Mouse (Mus musculus) limb, embryonic 14.5 days (tissue): ENCODE results near the gene Cpsf4. TPM values are rescaled to one million over a fixed set of nuclear protein-coding genes. Genes with fewer than 3 reads are reported as not detected.
"Not testable (repeated sequence)": the region's sequence is repeated elsewhere in the genome, so short reads cannot be mapped to it uniquely, and the experiment has no call there.

Experiments
- ATAC-seq: fragments of 200-750 bp; cut with Nextera tagmentation; 2 replicates; pipeline ENCODE4 v1.8.0; 2017; ENCODE audit warnings: low read depth, moderate number of reproducible peaks, moderate TSS enrichment; ENCODE audit not compliant: low FRiP score
- DNase-seq: peaks from one replicate; pipeline ENCODE4 v3.0.0-alpha.2; 2015; ENCODE audit warnings: low spot score
- H3K27ac ChIP-seq: fragments of 300-500 bp; sonication (generic); replicated peaks from 2 replicates; pipeline ENCODE4 v1.5.1; 2014; ENCODE audit warnings: low read depth, mild to moderate bottlenecking, low read length, moderate library complexity, mixed read lengths
- H3K27me3 ChIP-seq: fragments of 300-500 bp; sonication (generic); 2 replicates; pipeline ENCODE4 v1.6.1; 2014; ENCODE audit warnings: low read length, mixed read lengths; ENCODE audit not compliant: control insufficient read depth, insufficient read depth
- H3K36me3 ChIP-seq: fragments of 300-500 bp; sonication (generic); 2 replicates; pipeline ENCODE4 v1.6.1; 2014; ENCODE audit warnings: mild to moderate bottlenecking, low read length, moderate library complexity, mixed read lengths; ENCODE audit not compliant: control insufficient read depth, insufficient read depth
- H3K4me1 ChIP-seq: fragments of 300-500 bp; sonication (generic); 2 replicates; pipeline ENCODE4 v1.6.1; 2014; ENCODE audit warnings: antibody characterized with exemption, low read length, mixed read lengths; ENCODE audit not compliant: control insufficient read depth, insufficient read depth
- H3K4me2 ChIP-seq: fragments of 300-500 bp; sonication (generic); replicated peaks from 2 replicates; pipeline ENCODE4 v1.6.1; 2014; ENCODE audit warnings: low read depth, mild to moderate bottlenecking, low read length, moderate library complexity; ENCODE audit not compliant: severe bottlenecking
- H3K4me3 ChIP-seq: fragments of 300-500 bp; sonication (generic); replicated peaks from 2 replicates; pipeline ENCODE4 v1.5.1; 2014; ENCODE audit warnings: low read length
- H3K9ac ChIP-seq: fragments of 300-500 bp; sonication (generic); 2 replicates; pipeline ENCODE4 v1.6.1; 2014; ENCODE audit warnings: mild to moderate bottlenecking, low read depth, low read length, moderate library complexity; ENCODE audit not compliant: severe bottlenecking
- H3K9me3 ChIP-seq: fragments of 300-500 bp; sonication (generic); 2 replicates; pipeline ENCODE4 v1.6.1; 2016; ENCODE audit warnings: low read length; ENCODE audit not compliant: control insufficient read depth
- POLR2A ChIP-seq: fragments of 200-500 bp; IDR thresholded peaks from 2 replicates; pipeline ENCODE4 v1.8.0; 2012; ENCODE audit warnings: inconsistent platforms, mild to moderate bottlenecking, moderate library complexity, borderline replicate concordance; ENCODE audit not compliant: insufficient read depth, insufficient read length; ENCODE audit errors: extremely low read depth
- WGBS: fragments of 180-500 bp; shearing (Covaris S2); extraction: QIAGEN DNeasy Blood & Tissue Kit; methylation state at CpG from one replicate; pipeline ENCODE4 v1.1.7; 2014; 5-methylcytosine and 5-hydroxymethylcytosine counted together
- polyA plus RNA-seq, 2 experiments: library from polyadenylated mRNA; depleted of rRNA in 1 of 2; stranded (reverse) in 1 of 2; unstranded in 1 of 2; fragments of >200 nt; fragmentation: Nextera tagmentation in 1 of 2; extraction: Ambion mirVana in 1 of 2; gene quantifications; 2 replicates each; pipeline versions ENCODE4 v1.2.1 to v1.2.3; 2012 to 2014

The Cpsf4 gene
- polyA plus RNA-seq, 2 experiments, result 25.2 to 56.7 TPM

DNA sequence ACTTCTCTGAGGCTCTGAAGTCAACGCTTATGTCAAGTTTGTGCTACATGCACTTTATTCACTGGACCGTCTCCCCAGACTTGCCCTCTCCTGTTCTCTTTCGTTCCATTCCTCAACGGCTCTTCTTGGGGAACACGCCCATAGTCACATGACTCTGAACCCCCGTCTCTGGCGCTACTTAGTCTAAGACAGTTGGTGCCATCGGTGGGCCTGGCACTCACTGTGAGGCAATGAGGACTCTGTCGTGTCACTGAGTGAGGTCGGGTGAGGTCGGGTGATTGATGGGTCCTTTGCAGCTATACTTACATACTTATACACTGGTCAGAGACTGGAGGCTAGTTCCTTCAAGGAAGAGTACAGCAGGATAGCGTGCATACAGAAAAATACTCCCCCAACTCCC, 56.4 kb downstream of the Cpsf4 start:
- TF ChIP-seq POLR2A, result no peak
- no peak overlapping the region for H3K27ac ChIP-seq
- no peak overlapping the region for H3K4me2 ChIP-seq
- WGBS, result 86% methylated on average over 12 of the region's 12 CpGs
- H3K4me1 ChIP-seq, result no peaks in the 10 kb centered on the region
- no peaks in the 10 kb centered on the region for H3K27me3 ChIP-seq
- H3K4me3 ChIP-seq, result no peak overlapping the region
- ATAC-seq (0 out of 2 replicates have a peak, but pooled peaks have one; percentile 15), DNase-seq (no peak)
- peaks cover 33% of the 10 kb centered on the region for H3K36me3 ChIP-seq
- H3K9me3 ChIP-seq, result no peaks in the 10 kb centered on the region
- no peak overlapping the region for H3K9ac ChIP-seq

- H3K9me3 ChIP-seq, result no peaks in the 10 kb centered on the region
- H3K4me3 ChIP-seq, result no peak overlapping the region
- DNase-seq (no peak), ATAC-seq (no peak)
- 64% methylated on average over 2 of the region's 2 CpGs for WGBS
- no peak overlapping the region for H3K4me2 ChIP-seq
- no peak overlapping the region for H3K27ac ChIP-seq
- no peak overlapping the region for H3K9ac ChIP-seq
- peaks cover 3% of the 10 kb centered on the region for H3K4me1 ChIP-seq
- no peak for TF ChIP-seq POLR2A
- H3K36me3 ChIP-seq, result peaks cover 5% of the 10 kb centered on the region; the same call in 1 of the 2 replicates
- H3K27me3 ChIP-seq, result no peaks in the 10 kb centered on the region
Measured at GRCm38 (mm10) chr5:145226453-145226852, 59.4 kb downstream of the Cpsf4 start.

DNA sequence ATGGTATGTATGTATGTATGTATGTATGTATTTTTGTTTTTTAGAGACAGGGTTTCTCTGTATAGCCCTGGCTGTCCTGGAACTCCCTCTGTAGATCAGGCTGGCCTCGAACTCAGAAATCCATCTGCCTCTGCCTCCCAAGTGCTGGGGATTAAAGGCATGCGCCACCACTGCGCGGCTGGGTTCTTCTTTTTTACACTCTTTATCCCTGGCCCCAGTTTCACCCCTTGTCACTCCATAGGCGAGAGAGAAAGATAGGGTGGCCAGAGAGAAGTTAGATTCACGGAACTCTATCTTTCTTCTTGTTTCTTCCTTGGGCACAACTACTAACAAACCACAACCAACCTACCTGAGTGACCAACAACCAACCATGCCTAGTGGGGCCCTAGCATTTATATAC, 62.3 kb downstream of the Cpsf4 start:
- not testable (repeated sequence) for H3K9me3 ChIP-seq, ATAC-seq, H3K9ac ChIP-seq, DNase-seq, H3K4me1 ChIP-seq, H3K27ac ChIP-seq, H3K4me2 ChIP-seq, H3K4me3 ChIP-seq, H3K27me3 ChIP-seq
- WGBS, result 80% methylated on average over 6 of the region's 6 CpGs
- peaks cover 10% of the 10 kb centered on the region for H3K36me3 ChIP-seq

DNA sequence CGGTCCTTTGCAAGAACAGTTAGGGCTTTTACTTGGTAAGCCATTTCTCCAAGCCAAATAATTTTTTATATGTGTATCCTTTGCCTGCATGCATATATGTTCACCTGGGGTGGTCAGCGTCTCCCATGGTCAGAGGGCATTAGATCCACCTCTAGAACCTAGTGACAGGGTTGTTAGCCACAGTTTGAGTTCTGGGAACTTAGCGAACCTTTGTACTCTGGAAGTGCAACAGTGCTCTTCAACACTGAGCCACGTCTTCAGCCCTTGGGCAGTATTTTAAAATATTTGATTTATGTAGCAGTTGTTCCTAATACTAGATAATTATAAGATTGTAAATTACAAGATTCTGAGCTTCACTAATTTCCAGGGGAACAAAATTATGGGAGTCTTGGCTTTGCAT, 63.6 kb downstream of the Cpsf4 start:
- H3K4me2 ChIP-seq, result peak overlapping the region; percentile 77; the same call in 1 of the 2 replicates
- H3K27ac ChIP-seq, result no peak overlapping the region
- H3K9me3 ChIP-seq, result no peaks in the 10 kb centered on the region
- peaks cover 10% of the 10 kb centered on the region for H3K4me1 ChIP-seq
- 77% methylated on average over 4 of the region's 4 CpGs for WGBS
- no peak for TF ChIP-seq POLR2A
- peaks cover 24% of the 10 kb centered on the region for H3K36me3 ChIP-seq
- peak overlapping the region; percentile 90 for H3K4me3 ChIP-seq
- no peak for DNase-seq
- ATAC-seq, result no peak
- peak overlapping the region; percentile 94; the same call in 1 of the 2 replicates for H3K9ac ChIP-seq
- H3K27me3 ChIP-seq, result no peaks in the 10 kb centered on the region

GRCm38 (mm10) chr5:145231367-145231871, 64.4 kb downstream of the Cpsf4 start, which contains the start of gene Zfp655:
Gene Zfp655 (plus strand): TSS chr5:145231715.
- under 1% methylated on average over 35 of the region's 42 CpGs for WGBS
- TF ChIP-seq POLR2A, result peak; percentile 94; the same call in 1 of the 2 replicates
- Histone ChIP-seq H3K4me1 (peaks cover 10% of the 10 kb centered on the region), H3K36me3 (peaks cover 31% of the 10 kb centered on the region), H3K9me3 (no peaks in the 10 kb centered on the region), H3K27me3 (no peaks in the 10 kb centered on the region), H3K4me3 (peak within 1 kb of the TSS; percentile 90), H3K4me2 (peak within 1 kb of the TSS; percentile 77), H3K27ac (peak within 1 kb of the TSS; percentile 84), H3K9ac (peak within 1 kb of the TSS; percentile 94)
- DNase-seq, result peak; percentile 93
- ATAC-seq, result peak; percentile 99

Other genes starting within 250 kb of the Cpsf4 start
- gene Smurf1, start 201.4 kb upstream of the Cpsf4 start, polyA plus RNA-seq (2012; rRNA removed), result 28.3 and 33.7 TPM in 2 replicates
- gene Smurf1, start 201.4 kb upstream of the Cpsf4 start, polyA plus RNA-seq (2014; fragmentation: Nextera tagmentation; extraction: Ambion mirVana), result 24.7 and 25.8 TPM in 2 replicates
- not detected in 2 replicates for gene Gm4871, start 134.5 kb upstream of the Cpsf4 start, polyA plus RNA-seq (2012; rRNA removed)
- gene Gm4871, start 134.5 kb upstream of the Cpsf4 start, polyA plus RNA-seq (2014; fragmentation: Nextera tagmentation; extraction: Ambion mirVana), result not detected in 2 replicates
- not detected in 2 replicates for gene 1700018F24Rik, start 124.2 kb upstream of the Cpsf4 start, polyA plus RNA-seq (2012; rRNA removed)
- not detected in 2 replicates for gene 1700018F24Rik, start 124.2 kb upstream of the Cpsf4 start, polyA plus RNA-seq (2014; fragmentation: Nextera tagmentation; extraction: Ambion mirVana)
- 145 and 150 TPM in 2 replicates for gene Arpc1a, start 83.4 kb upstream of the Cpsf4 start, polyA plus RNA-seq (2012; rRNA removed)
- gene Arpc1a, start 83.4 kb upstream of the Cpsf4 start, polyA plus RNA-seq (2014; fragmentation: Nextera tagmentation; extraction: Ambion mirVana), result 142 and 147 TPM in 2 replicates
- gene Kpna7, start 83.2 kb upstream of the Cpsf4 start, polyA plus RNA-seq (2012; rRNA removed), result not detected in 2 replicates
- gene Kpna7, start 83.2 kb upstream of the Cpsf4 start, polyA plus RNA-seq (2014; fragmentation: Nextera tagmentation; extraction: Ambion mirVana), result not detected in 2 replicates
- 324 and 340 TPM in 2 replicates for gene Arpc1b, start 53.0 kb upstream of the Cpsf4 start, polyA plus RNA-seq (2012; rRNA removed)
- gene Arpc1b, start 53.0 kb upstream of the Cpsf4 start, polyA plus RNA-seq (2014; fragmentation: Nextera tagmentation; extraction: Ambion mirVana), result 214 and 217 TPM in 2 replicates
- gene Pdap1, start 27.0 kb upstream of the Cpsf4 start, polyA plus RNA-seq (2012; rRNA removed), result 60.3 and 114 TPM in 2 replicates
- 91.5 and 99.3 TPM in 2 replicates for gene Pdap1, start 27.0 kb upstream of the Cpsf4 start, polyA plus RNA-seq (2014; fragmentation: Nextera tagmentation; extraction: Ambion mirVana)
- 116 and 147 TPM in 2 replicates for gene Bud31, start 26.9 kb upstream of the Cpsf4 start, polyA plus RNA-seq (2012; rRNA removed)
- gene Bud31, start 26.9 kb upstream of the Cpsf4 start, polyA plus RNA-seq (2014; fragmentation: Nextera tagmentation; extraction: Ambion mirVana), result 191 and 197 TPM in 2 replicates
- 16.0 and 16.8 TPM in 2 replicates for gene Ptcd1, start 105 bp upstream of the Cpsf4 start, polyA plus RNA-seq (2012; rRNA removed)
- 15.9 and 16.4 TPM in 2 replicates for gene Ptcd1, start 105 bp upstream of the Cpsf4 start, polyA plus RNA-seq (2014; fragmentation: Nextera tagmentation; extraction: Ambion mirVana)
- 187 and 284 TPM in 2 replicates for gene Atp5j2, start 24.8 kb downstream of the Cpsf4 start, polyA plus RNA-seq (2012; rRNA removed)
- 519 and 568 TPM in 2 replicates for gene Atp5j2, start 24.8 kb downstream of the Cpsf4 start, polyA plus RNA-seq (2014; fragmentation: Nextera tagmentation; extraction: Ambion mirVana)
- gene Zkscan14, start 34.7 kb downstream of the Cpsf4 start, polyA plus RNA-seq (2012; rRNA removed), result 3.3 and 4.0 TPM in 2 replicates
- gene Zkscan14, start 34.7 kb downstream of the Cpsf4 start, polyA plus RNA-seq (2014; fragmentation: Nextera tagmentation; extraction: Ambion mirVana), result 9.1 and 9.7 TPM in 2 replicates
- gene Zkscan5, start 37.3 kb downstream of the Cpsf4 start, polyA plus RNA-seq (2012; rRNA removed), result 8.5 and 9.2 TPM in 2 replicates
- 14.3 and 15.2 TPM in 2 replicates for gene Zkscan5, start 37.3 kb downstream of the Cpsf4 start, polyA plus RNA-seq (2014; fragmentation: Nextera tagmentation; extraction: Ambion mirVana)
- gene Zfp655, start 64.5 kb downstream of the Cpsf4 start, polyA plus RNA-seq (2012; rRNA removed), result 16.6 and 18.5 TPM in 2 replicates
- gene Zfp655, start 64.5 kb downstream of the Cpsf4 start, polyA plus RNA-seq (2014; fragmentation: Nextera tagmentation; extraction: Ambion mirVana), result 36.8 and 38.1 TPM in 2 replicates
- gene Zscan25, start 113.3 kb downstream of the Cpsf4 start, polyA plus RNA-seq (2012; rRNA removed), result 18.0 and 18.2 TPM in 2 replicates
- 0.66 and 0.88 TPM in 2 replicates for gene Zscan25, start 113.3 kb downstream of the Cpsf4 start, polyA plus RNA-seq (2014; fragmentation: Nextera tagmentation; extraction: Ambion mirVana)
- gene Cyp3a57, start 178.1 kb downstream of the Cpsf4 start, polyA plus RNA-seq (2012; rRNA removed), result not detected in 2 replicates
- not detected in 2 replicates for gene Cyp3a57, start 178.1 kb downstream of the Cpsf4 start, polyA plus RNA-seq (2014; fragmentation: Nextera tagmentation; extraction: Ambion mirVana)